Comparison of ENCODE assay signal across 9 mouse cellular contexts in the genomic region with DNA sequence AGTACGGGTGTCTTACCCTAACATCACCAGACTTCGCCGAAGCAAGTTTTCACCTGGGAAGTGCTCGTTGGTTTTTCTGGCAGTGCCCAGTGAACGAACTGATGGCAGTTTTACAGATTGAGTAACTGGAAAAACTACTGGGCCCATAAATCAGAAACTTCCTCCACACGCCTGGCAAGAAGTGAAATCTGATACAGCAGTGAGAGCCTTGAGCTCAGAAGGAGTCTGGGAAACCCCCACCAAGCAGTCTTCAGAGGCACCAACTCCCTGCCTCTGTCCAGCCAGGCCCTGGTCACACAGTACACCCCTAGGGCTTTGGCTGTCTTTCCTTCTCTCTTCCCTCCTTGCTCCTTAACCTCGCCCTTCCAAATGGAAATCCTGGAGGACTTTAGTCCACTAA. TPM values are rescaled to one million over a fixed set of nuclear protein-coding genes. Genes with fewer than 3 reads are reported as not detected.
DNase-seq lines count a peak whose midpoint lies in the region; ATAC-seq lines count a peak whose summit lies in the region.
"Had no signal": no experiment of that assay in that cellular context is flagged by ENCODE, and none has a peak within 500 bp of the region (broad histone marks: within the 10 kb centered on the region; RNA-seq: fewer than 3 reads in every experiment).

No protein-coding gene starts in this region.

- peak overlapping the region; percentile 34 for H3K4me2 ChIP-seq in liver, embryonic 12.5 days
- no peak overlapping the region for H3K4me2 ChIP-seq in liver, embryonic 11.5 days
- H3K4me2 ChIP-seq in midbrain, embryonic 16.5 days (ENCODE audit: low read length): no peak overlapping the region
- no peak overlapping the region for H3K4me2 ChIP-seq in forebrain, embryonic 11.5 days (ENCODE audit: low read depth, low read length, severe bottlenecking)
- H3K4me2 ChIP-seq: midbrain, embryonic 12.5 days had no signal

- DNase-seq in liver, embryonic 11.5 days (ENCODE audit: low spot score): no peak
- DNase-seq in embryo, embryonic 11 days: peak; percentile 71
- DNase-seq in kidney, adult 9 months: peak; percentile 41
- peak; percentile 41 for DNase-seq in ovary, postnatal 36 days (ENCODE audit: low spot score)
- no peak for DNase-seq in forebrain, embryonic 11.5 days (ENCODE audit: low spot score)
- DNase-seq in left cerebral cortex, postnatal 14 days (ENCODE audit: low spot score in 2 of 2): no peak

- 52% methylated on average over 7 of the region's 7 CpGs for WGBS in liver, embryonic 12.5 days (ENCODE audit: insufficient replicate concordance)
- 54% methylated on average over 7 of the region's 7 CpGs for WGBS in liver, embryonic 11.5 days
- 76% methylated on average over 7 of the region's 7 CpGs for WGBS in midbrain, embryonic 16.5 days
- WGBS in forebrain, embryonic 11.5 days: 75% methylated on average over 7 of the region's 7 CpGs

- H3K27me3 ChIP-seq in liver, embryonic 12.5 days (replicated peaks): peaks cover 36% of the 10 kb centered on the region
- H3K27me3 ChIP-seq in liver, embryonic 11.5 days (replicated peaks; ENCODE audit: control insufficient read depth, insufficient read depth, low read length): 0 out of 2 replicates have a peak, but pooled peaks cover 14% of the 10 kb centered on the region
- H3K27me3 ChIP-seq in midbrain, embryonic 16.5 days (ENCODE audit: control insufficient read depth, insufficient read depth, low read depth, low read length): no peaks in the 10 kb centered on the region
- H3K27me3 ChIP-seq in forebrain, embryonic 11.5 days (ENCODE audit: control insufficient read depth, insufficient read depth, low read length): no peaks in the 10 kb centered on the region
- H3K27me3 ChIP-seq: midbrain, embryonic 12.5 days had no signal

- peak overlapping the region; percentile 32 for H3K9ac ChIP-seq in liver, embryonic 12.5 days
- no peak overlapping the region for H3K9ac ChIP-seq in liver, embryonic 11.5 days (ENCODE audit: low read depth, low read length)
- H3K9ac ChIP-seq in midbrain, embryonic 16.5 days (ENCODE audit: low read depth, low read length): no peak overlapping the region
- no peak overlapping the region for H3K9ac ChIP-seq in forebrain, embryonic 11.5 days (ENCODE audit: low read length)
- H3K9ac ChIP-seq: midbrain, embryonic 12.5 days had no signal

- ATAC-seq in liver, embryonic 12.5 days: peak; percentile 14; the same call in 1 of the 2 replicates
- ATAC-seq in liver, embryonic 11.5 days (replicated peaks; ENCODE audit: low FRiP score): no peak; the same call in 1 of the 2 replicates
- ATAC-seq in midbrain, embryonic 16.5 days: no peak
- ATAC-seq in forebrain, embryonic 11.5 days (replicated peaks; ENCODE audit: low FRiP score): no peak

- H3K4me1 ChIP-seq in liver, embryonic 12.5 days: peaks cover 52% of the 10 kb centered on the region
- peaks cover 18% of the 10 kb centered on the region for H3K4me1 ChIP-seq in liver, embryonic 11.5 days (replicated peaks; ENCODE audit: control insufficient read depth, insufficient read depth, low read length)
- no peaks in the 10 kb centered on the region for H3K4me1 ChIP-seq in midbrain, embryonic 16.5 days (ENCODE audit: control insufficient read depth, insufficient read depth, low read length)
- no peaks in the 10 kb centered on the region for H3K4me1 ChIP-seq in forebrain, embryonic 11.5 days (replicated peaks; ENCODE audit: control insufficient read depth, insufficient read depth, low read length)
- H3K4me1 ChIP-seq: midbrain, embryonic 12.5 days had no signal

- no peaks in the 10 kb centered on the region for H3K9me3 ChIP-seq in liver, embryonic 12.5 days (replicated peaks)
- H3K9me3 ChIP-seq in liver, embryonic 11.5 days (ENCODE audit: control insufficient read depth, low read length): no peaks in the 10 kb centered on the region
- H3K9me3 ChIP-seq in midbrain, embryonic 16.5 days (replicated peaks; ENCODE audit: control insufficient read depth, low read length, poor library complexity, severe bottlenecking): no peaks in the 10 kb centered on the region
- H3K9me3 ChIP-seq in forebrain, embryonic 11.5 days (ENCODE audit: control insufficient read depth, low read length): no peaks in the 10 kb centered on the region
- H3K9me3 ChIP-seq: midbrain, embryonic 12.5 days had no signal

- intact Hi-C loops in left cerebral cortex, postnatal 14 days (cut with DNase I): no loop called here

- H3K36me3 ChIP-seq in liver, embryonic 12.5 days: no peaks in the 10 kb centered on the region
- H3K36me3 ChIP-seq in liver, embryonic 11.5 days (ENCODE audit: control insufficient read depth, insufficient read depth, low read length): no peaks in the 10 kb centered on the region
- H3K36me3 ChIP-seq in midbrain, embryonic 16.5 days (ENCODE audit: control insufficient read depth, insufficient read depth, low read length): no peaks in the 10 kb centered on the region
- no peaks in the 10 kb centered on the region for H3K36me3 ChIP-seq in forebrain, embryonic 11.5 days (ENCODE audit: control insufficient read depth, insufficient read depth, low read length)
- H3K36me3 ChIP-seq: midbrain, embryonic 12.5 days had no signal

- H3K27ac ChIP-seq in liver, embryonic 12.5 days: peak overlapping the region; percentile 34; the same call in 1 of the 2 replicates
- H3K27ac ChIP-seq in liver, embryonic 11.5 days (ENCODE audit: low read depth, low read length): no peak overlapping the region
- H3K27ac ChIP-seq in midbrain, embryonic 16.5 days (ENCODE audit: low read length): no peak overlapping the region
- H3K27ac ChIP-seq in forebrain, embryonic 11.5 days (ENCODE audit: low read depth, low read length): no peak overlapping the region
- H3K27ac ChIP-seq: midbrain, embryonic 12.5 days had no signal

- H3K4me3 ChIP-seq in liver, embryonic 12.5 days: no peak overlapping the region
- H3K4me3 ChIP-seq in liver, embryonic 11.5 days (ENCODE audit: low read depth, low read length): no peak overlapping the region
- H3K4me3 ChIP-seq in midbrain, embryonic 16.5 days (ENCODE audit: low read depth, low read length): no peak overlapping the region
- no peak overlapping the region for H3K4me3 ChIP-seq in forebrain, embryonic 11.5 days (ENCODE audit: low read depth, low read length)
- H3K4me3 ChIP-seq: midbrain, embryonic 12.5 days had no signal

RNA-seq across cellular contexts. Expression of a gene that starts 28.9 kb away (rescaled TPM):
- polyA plus RNA-seq in liver, embryonic 12.5 days (2016; fragmentation: Nextera tagmentation; extraction: Ambion mirVana): 0.39 and 0.42 TPM in 2 replicates
- 0.16 and 0.29 TPM in 2 replicates for polyA plus RNA-seq in liver, embryonic 11.5 days (2014; fragmentation: Nextera tagmentation; extraction: Ambion mirVana)
- polyA plus RNA-seq in midbrain, embryonic 16.5 days (2015; fragmentation: Nextera tagmentation; extraction: Ambion mirVana): 0.11 TPM in 1 of 2 replicates, not detected in the other
- polyA plus RNA-seq in forebrain, embryonic 11.5 days (2014; fragmentation: Nextera tagmentation; extraction: Ambion mirVana): 0.65 TPM in 1 of 2 replicates, not detected in the other
- total RNA-seq in left cerebral cortex, postnatal 14 days (2021): 1 to 10 TPM; 1.1 to 1.2 TPM

Comparison
In these comparisons a context has a peak if more than half of its experiments do, and no peak if none do; other contexts are left out.
1. DNase-seq: peak in embryo, embryonic 11 days (single experiment), kidney, adult 9 months (single experiment) and ovary, postnatal 36 days (single experiment); none in liver, embryonic 11.5 days (single experiment), forebrain, embryonic 11.5 days (single experiment) and left cerebral cortex, postnatal 14 days (0 of 2).